Mouse (Mus musculus): ENCODE data around the gene Zfp819. TPM values are rescaled to one million over a fixed set of nuclear protein-coding genes. Genes with fewer than 3 reads are reported as not detected.

Zfp819 gene
- not detected for total RNA-seq (2021)

DNA sequence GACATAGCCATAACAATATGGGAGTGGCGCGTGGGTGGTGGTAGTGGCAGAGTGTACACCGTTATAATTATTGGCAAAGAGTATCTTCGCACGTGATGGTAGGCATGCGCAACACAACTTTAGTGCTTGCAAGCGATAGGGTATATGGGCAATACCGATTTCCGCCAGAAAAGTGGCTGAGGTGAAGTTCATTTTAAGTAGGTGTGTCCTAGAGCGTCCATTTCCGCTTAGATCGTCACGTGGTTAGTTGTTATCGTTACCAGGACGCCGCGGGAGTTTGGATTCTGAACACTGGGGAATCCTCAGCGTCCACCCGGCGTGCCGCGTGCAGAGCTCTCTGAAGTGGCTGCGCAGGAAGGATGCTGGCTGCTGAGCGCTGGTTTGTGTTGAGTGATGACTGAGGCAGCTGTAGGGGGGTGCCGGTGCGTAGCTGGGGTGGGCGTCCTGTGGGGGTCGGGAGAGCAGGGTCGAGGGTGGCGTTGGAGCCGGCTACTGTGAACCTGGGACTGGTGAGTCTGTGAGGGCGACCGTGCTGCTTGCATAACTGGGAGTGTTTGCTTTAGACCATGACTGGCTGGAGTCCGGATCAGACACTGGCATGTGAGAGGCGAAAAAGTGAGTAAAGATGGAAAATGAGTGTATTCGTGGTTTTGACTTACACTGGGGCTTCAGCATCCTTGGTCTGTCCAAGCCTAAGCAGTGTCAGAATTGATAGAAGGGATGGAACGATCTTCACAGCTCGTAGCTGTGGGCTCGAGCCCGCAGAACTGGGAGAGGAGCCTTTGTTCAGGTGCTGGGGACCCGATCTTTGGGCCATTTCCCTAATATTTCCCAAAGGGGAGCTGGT, at the start of gene Zfp819:
TSS of gene Zfp819 (plus strand) at position 274 of the 847 bp plus-strand sequence.
- intact Hi-C loops (cut with DNase I) = no loop called here
- DNase-seq = peak; percentile 50 to 63

DNA sequence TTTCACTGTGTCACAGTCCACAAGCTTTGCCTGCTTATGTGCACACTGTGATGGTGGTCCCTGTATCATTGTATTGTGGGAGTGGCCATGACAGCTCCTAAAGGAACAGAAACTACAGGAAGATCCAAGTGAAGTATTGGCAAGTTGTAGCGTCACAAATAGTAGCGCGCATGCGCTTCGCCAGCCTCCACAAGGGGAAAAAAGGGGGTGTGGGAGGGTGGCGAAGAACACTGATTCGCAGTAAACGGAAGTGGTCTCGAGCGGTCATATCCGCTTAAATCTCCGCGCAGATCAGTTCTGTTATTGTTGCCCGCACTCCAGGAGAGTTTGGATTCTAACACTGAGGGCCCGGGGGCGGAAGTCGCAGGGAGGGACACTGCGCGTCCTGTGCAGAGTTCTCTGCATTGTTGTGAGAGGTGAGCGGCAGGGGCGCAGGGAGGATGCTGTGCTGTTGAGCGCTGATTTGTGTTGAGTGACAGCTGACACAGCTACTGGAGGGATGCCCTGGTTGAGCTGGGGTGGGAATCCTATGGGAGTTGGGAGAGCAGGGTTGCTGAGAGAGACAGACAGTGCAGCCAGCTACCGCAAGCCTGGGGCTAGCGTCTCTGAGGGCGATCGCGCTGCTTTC, 44.8 kb upstream of the Zfp819 start, which contains the start of gene Zfp658:
TSS of gene Zfp658 (plus strand) at position 251 of the 628 bp plus-strand sequence.
- peak; percentile 86 to 88 for DNase-seq
- intact Hi-C loops (cut with DNase I) = loop anchor here (2.0 to 5.0 kb wide), 3 partner anchors 17 to 250 kb away; partner anchors contain the start of genes Zfp715 and Zfp719

DNA sequence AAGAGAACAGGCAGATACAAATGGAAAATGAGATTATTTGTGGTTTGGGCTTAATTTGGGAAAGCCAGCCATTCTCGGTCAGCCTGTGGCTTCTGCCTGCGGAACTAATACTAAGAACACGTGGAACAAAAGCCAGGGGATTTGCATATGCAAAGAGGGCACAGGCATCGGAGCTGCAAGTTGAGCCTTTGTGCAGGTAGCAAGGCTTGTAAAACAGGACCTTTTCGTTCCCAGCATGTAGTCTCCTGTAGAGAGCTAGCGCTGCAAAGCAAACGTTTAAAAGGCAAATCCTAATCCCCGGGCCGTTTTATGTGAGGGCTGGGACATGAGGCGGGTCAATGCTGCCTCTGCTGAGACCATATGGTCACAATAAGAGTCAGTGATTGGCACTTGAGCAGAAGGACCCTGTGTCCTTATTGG, 44.3 kb upstream of the Zfp819 start:
- intact Hi-C loops (cut with DNase I) = loop anchor here (2.0 to 5.0 kb wide), 3 partner anchors 16 to 250 kb away; partner anchors contain the start of genes Zfp715 and Zfp719
- no peak for DNase-seq

GRCm38 (mm10) chr7:43563300-43563699, 43.7 kb upstream of the Zfp819 start:
- intact Hi-C loops (cut with DNase I) = loop anchor here (2.0 to 5.0 kb wide), 3 partner anchors 16 to 251 kb away; partner anchors contain the start of genes Zfp715 and Zfp719
- no peak for DNase-seq

- intact Hi-C loops (cut with DNase I) = no loop called here
- DNase-seq = no peak
Measured at GRCm38 (mm10) chr7:43571216-43571615, 35.8 kb upstream of the Zfp819 start.

DNA sequence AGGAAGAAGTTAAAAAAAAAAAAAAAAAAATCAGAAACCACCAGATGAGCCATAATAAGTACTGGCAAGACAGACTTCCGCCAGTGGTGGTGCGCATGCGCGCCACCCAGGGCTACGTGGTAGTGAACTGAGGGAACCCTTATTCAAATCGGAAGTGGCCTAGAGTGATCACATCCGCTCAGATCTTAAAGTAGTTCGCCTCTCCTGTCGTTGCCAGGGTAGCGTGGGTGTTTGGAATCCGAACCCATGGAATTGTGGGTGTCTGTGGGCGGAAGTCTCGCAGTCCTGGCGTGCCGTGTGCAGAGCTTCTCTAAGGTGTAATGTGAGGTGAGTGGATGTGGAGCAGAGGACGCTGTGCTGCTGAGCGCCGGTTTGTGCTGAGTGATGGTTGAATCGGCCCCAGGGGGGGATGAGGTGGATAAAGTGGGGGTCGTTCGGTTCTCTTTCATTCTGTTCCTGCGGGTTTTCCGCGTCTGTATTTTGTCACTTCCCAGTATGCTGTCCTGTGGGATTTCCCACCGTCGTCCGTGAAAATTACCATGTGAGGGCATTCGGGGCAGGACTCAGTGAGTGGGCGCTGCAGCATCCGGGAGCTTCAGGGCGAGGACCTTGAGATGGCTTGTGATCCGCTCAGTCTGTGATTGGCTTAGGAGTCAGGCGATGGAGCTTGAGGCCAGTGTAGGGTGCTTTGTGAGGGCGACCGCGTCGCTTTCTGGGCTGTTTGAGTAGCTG, 27.4 kb upstream of the Zfp819 start, which contains the start of gene Zfp719:
TSS of gene Zfp719 (plus strand) at position 171 of the 732 bp plus-strand sequence.
- intact Hi-C loops (cut with DNase I) = loop anchor here (2.0 to 5.0 kb wide), 4 partner anchors 17 to 887 kb away; partner anchors contain the start of genes Ctu1, Vsig10l, Zfp658 and Zfp975
- DNase-seq = peak; percentile 92

- no peak for DNase-seq
- intact Hi-C loops (cut with DNase I) = loop anchor here (5.0 kb wide), 2 partner anchors 118 to 888 kb away; partner anchors contain the start of genes Vsig10l and Zfp975
Measured at GRCm38 (mm10) chr7:43580526-43580925, 26.4 kb upstream of the Zfp819 start.

DNA sequence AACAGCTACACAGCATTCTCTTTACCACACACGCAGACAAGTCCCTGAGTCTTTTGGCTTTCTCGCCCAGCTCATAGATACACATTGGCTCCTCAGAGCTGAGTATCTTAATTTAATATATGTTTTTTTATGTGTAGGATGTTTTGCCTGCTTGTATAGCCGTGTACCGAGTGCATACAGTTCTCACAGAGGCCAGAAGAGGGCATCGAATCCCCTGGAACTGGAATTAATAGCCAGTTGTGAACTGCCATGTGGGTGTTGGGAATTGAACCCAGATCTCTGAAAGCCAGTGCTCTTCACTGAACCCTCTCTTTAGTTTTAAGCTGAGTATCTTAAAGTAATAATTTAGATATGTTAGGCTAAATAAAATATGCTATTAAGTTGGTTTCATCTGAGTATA, 22.2 kb upstream of the Zfp819 start:
- DNase-seq = no peak
- intact Hi-C loops (cut with DNase I) = loop anchor here (5.0 kb wide), 2 partner anchors 122 to 892 kb away; partner anchors contain the start of genes Vsig10l and Zfp975

DNA sequence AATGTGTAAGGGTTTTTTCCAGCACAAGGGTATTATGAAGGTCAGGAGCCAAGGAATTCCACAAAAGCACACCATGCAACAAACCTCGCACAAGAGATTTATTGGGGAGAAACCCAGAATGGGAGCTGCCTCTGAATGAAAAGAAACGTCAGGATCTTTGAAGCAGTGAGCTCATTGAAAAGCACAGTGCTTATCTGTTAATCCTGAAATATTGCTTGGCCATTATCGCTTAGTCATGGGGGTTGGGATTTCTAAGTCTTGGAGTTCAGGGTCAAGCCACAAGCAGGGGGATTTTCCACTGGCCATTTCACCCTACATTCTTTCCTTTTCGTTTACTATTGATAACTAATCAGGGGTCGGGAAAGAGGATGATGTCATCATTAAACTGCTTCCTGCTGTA, 5.1 kb upstream of the Zfp819 start:
- intact Hi-C loops (cut with DNase I) = no loop called here
- no peak for DNase-seq

GRCm38 (mm10) chr7:43607743-43608287, 846 bp downstream of the Zfp819 start:
- intact Hi-C loops (cut with DNase I) = no loop called here
- DNase-seq = no peak

- DNase-seq = no peak
- intact Hi-C loops (cut with DNase I) = no loop called here
Measured at GRCm38 (mm10) chr7:43608316-43608824, 1.4 kb downstream of the Zfp819 start.

DNA sequence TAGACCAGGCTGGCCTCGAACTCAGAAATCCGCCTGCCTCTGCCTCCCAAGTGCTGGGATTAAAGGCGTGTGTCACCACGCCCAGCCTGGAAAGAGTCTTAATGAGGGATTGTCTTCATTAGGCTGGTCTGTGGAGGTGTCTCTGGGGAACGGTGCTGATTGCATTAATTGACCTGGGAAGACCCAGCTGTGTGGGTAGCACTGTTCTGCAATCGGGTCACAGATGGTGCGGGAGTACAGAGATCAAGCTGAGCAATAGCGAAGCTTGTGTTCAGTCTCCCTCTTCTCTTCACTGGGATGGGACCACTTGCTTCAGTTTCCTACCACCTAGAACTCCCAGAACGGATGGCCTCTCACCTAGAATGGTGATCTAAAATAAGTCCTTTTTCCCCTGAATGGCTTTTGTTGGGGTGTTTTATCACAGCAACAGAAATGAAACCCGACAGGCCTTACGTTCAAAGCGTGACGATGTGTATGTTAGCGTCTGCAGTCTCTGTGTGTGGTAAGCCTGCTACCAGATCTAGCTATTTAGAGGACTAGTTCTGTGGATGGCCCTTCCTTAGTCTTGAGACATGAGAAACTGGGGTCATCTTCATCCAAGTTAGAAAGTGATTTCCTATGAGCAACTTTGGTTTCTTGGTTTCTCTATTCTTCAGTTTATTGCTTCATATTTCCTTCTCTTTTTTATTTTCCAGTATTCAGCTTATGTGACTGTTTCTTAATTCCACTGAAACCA, 7.0 kb downstream of the Zfp819 start:
- intact Hi-C loops (cut with DNase I) = no loop called here
- no peak for DNase-seq

DNA sequence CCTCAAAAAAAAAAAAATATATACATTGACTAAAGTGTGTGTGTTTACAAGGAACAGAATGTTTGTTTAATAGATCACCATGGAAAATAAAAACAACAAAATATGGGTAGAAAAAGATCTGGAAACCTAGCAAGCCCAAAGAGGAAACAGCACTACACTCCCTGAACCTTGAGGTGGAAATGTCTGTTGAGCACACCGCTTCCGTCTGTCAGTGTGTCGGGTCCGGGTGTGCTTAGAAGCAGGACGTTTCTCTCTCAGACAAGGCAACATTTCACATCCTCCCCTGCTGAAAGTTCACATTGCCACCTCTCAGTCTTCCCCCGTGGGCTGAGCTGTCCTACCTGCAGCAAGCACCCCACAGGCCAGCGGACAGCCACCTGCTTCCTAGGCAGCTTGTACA, 16.0 kb downstream of the Zfp819 start:
- DNase-seq = no peak
- intact Hi-C loops (cut with DNase I) = no loop called here

DNA sequence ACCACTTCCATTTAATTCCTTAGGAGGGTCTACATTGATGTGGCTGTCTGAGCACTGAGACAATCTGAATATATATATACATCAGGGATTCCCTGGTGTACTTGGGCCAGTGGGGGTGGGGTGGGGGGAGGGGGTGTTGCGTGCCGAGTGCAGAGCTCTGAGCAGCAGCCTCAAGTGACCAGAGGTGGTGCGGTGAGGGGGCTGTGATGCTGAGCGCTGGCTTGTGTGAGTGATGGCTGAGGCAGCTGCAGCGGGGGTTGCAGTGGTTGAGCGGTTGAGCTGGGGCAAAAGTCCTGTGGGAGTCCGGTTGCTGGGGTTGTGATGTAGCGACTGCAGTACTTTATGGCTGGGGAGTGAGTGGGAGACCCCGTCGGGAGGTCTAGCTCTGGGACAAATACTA, 16.9 kb downstream of the Zfp819 start:
- DNase-seq = no peak
- intact Hi-C loops (cut with DNase I) = no loop called here

DNA sequence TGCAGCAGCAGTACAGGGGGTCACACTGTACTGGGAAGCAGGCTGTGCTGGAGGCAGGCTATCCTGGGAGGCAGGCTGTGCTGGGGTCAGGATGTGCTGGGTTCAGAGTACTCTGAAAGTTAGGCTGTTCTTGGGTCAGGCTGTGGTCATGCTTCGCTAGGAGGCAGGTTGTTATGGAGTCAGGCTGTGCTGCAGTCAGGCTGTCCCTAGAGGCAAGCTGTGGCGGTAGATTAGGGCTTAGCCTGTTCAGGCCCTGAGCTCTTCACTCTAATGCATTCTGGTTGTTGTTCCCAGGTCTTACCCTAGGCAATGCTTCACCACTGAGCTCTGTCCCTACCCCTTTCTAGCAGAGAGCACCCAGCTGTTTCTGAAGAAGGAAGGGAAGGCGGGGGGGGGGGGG, 18.1 kb downstream of the Zfp819 start:
- no peak for DNase-seq

GRCm38 (mm10) chr7:43625794-43626422, 18.9 kb downstream of the Zfp819 start:
- DNase-seq = no peak
- intact Hi-C loops (cut with DNase I) = no loop called here

More for the DNA sequence above, 18.1 kb downstream of the Zfp819 start:
- intact Hi-C loops (cut with DNase I) = no loop called here

- no peak for DNase-seq
- intact Hi-C loops (cut with DNase I) = no loop called here
Measured at GRCm38 (mm10) chr7:43633940-43634339, 27.0 kb downstream of the Zfp819 start.

GRCm38 (mm10) chr7:43634500-43634899, 27.5 kb downstream of the Zfp819 start, which contains the start of gene Ceacam18:
Gene Ceacam18 (plus strand): TSS chr7:43634707.
- DNase-seq = no peak
- intact Hi-C loops (cut with DNase I) = no loop called here

DNA sequence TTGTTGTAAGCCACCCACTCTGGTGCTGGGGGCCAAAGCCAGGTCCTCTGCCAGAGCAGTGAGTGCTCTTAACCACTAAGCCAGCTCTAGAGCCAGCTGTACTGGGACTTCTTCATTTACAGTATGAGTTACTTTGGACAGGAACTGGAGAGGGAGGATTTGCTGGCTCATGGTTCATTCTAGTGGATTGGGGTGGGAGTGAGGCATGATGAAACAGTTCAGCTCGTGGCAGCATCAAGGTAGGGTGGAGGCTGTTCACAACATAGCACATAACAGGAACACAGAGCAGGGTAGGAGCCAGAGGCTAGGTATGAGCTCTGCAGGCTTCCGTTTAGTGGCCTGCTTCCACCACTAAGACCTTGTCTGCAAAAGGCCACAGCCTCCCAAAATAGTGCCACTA, 29.2 kb downstream of the Zfp819 start:
- intact Hi-C loops (cut with DNase I) = no loop called here
- no peak for DNase-seq
